Mouse (Mus musculus) left cerebral cortex, adult 8-10 months (tissue): ENCODE measurements at regions not wholly inside any gene's neighbourhood (a gene's known extent, or its start where the extent isn't known, plus 50 kb on each side); places are given as distances from the start of the nearest gene placed in this dataset.

ENCODE experiments used
- DNase-seq, 2 experiments: peaks; one replicate each; pipeline ENCODE4 v3.0.0; 2022; ENCODE audit warnings: low spot score in 2 of 2

- no peak for DNase-seq
Measured at GRCm38 (mm10) chr3:120123155-120123554, 338.9 kb upstream of the Ptbp2 start.

DNA sequence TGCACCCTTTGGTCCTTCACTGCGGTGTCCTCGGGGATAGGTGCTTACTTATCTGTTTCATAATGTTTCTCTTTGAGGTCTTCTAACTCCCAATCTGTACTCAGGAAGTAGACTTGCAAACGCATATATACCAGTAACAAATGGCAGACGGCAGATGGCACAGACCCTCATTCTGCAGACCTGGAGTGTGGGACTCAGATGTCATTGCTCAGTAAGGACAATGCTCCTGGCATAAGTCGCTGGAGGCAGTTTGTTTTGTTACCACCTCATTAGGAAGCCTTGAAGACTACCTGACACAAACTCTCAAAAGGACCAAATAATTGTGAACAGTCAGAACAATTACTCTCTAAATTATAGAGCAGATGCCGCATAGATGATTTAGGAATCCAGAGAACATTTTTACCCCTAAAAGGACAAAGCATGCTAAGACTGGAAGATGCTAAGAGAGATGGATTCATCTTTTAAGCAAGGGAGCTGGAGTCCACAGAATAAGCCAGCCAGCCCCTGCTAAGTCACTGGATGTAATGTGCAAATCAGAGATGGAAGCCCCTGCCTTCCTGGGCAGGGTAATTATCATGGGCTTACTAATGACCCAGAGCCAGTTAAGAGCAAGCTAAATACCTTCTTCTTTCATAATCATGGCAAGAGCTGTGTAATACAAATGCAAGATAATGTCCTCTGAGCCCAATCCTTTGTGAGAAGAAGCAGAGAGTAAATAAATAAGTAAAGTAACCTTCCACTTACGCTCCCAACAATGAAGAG is 299.1 kb upstream of the Ptbp2 start:
- DNase-seq, result no peak

DNA sequence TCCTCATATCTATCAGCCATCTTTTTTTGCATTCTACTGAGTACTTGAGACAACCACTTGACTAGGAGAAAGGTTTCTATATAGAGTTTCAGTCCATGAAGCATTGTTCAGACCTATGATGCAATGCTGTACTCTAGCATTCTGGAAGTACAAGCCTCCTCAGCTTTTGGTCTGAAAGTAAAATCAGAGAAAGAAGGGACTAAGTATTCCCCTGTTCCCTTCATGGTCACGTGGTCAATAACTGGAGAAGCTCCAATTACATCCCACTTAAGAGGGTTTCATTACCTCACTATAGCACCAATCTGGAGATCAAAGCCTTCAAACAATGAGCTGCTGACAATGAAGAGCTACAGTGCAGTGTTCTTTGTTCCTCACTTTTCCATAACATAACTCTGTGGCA is 289.3 kb upstream of the Ptbp2 start:
- no peak for DNase-seq

DNA sequence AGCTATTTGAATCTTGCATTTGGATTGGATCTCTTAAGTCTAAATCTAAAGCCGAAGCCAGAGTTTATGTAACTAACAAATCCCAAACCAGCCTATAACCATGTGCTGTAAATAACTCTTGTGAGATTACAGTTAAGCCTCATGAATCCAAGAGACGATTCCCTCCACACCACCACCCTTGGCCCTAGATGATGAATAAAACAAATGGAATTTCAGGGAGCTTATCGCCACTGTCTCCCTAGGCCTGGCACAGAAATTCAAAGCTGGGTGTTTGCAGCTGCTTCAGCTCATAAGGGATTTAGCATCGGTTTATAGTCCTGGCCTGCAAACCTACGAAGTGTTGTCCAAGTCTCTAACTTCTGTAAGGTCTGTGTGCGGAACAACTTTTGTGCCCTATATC is 281.4 kb upstream of the Ptbp2 start:
- no peak for DNase-seq

DNA sequence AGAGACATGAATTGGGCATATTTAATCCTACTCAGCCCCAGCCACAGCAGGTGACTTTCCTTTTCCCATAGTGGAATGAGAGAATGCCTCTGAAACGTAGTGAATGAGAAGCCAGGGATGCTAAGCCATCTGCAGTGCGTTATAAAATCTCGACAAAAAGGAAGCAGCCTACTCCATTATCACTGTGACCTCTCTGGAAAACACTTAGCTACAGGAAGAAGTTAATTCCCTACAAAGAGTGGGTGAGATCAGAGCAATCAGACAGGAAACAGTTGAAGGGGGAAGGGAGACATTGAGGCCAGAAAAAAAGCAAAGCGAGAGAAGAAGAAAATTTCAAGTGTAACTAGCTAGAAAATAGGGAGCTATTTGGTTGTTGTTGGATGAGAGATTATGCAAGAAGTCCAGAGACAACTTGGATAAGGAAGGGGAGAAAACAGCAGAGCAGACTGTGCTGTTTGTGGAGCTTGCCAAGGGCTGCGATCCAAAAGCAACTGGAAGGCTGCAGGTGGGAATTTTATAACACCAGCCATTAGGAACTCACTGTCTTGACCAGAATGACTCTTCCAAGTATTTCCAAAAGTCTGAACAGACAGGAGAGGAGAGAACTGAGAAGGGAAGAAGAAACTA is 280.7 kb upstream of the Ptbp2 start:
- DNase-seq, result no peak

DNA sequence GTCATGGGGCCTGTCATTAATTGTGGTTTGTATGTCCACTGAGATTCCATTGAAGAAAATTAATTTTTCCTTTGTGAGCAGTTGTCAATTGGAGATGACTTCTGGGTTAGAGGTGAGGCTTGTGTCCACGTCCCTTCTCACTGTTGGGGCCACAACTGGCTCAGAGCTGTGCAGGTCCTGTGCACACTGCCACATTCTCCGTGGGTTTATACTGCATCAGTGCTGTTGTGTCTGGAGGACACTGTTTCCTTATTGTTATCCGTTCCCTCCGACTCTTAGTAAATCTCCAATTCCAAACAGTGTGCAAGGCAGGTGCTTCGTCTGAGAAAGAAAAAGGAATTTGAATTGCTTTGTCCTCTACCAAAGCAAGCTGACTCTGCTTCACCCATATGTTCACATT is 278.0 kb upstream of the Ptbp2 start:
- no peak for DNase-seq

DNA sequence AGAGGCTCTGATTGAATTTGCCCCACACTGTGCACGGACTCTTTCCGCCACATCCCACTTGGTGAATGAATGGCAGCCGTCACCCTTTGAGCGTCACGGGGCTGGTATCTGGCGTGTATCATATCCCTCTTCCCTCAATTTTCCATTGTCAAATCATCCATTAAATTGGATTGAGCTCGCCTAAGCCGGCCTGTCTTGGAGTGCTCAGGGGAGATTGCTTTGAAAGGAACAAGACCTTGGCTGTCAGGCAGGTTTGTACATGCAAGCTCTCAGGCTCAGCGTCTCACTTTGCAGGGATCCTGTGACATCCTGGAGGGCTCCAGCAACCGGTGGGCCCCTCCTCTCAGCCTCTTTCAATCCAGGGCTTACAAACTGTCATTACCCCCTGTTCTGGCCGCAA is 275.7 kb upstream of the Ptbp2 start:
- DNase-seq, result no peak

GRCm38 (mm10) chr3:120055216-120056154 is 271.2 kb upstream of the Ptbp2 start:
- no peak for DNase-seq

- no peak for DNase-seq
Measured at GRCm38 (mm10) chr3:120047238-120047637, 263.0 kb upstream of the Ptbp2 start.

DNA sequence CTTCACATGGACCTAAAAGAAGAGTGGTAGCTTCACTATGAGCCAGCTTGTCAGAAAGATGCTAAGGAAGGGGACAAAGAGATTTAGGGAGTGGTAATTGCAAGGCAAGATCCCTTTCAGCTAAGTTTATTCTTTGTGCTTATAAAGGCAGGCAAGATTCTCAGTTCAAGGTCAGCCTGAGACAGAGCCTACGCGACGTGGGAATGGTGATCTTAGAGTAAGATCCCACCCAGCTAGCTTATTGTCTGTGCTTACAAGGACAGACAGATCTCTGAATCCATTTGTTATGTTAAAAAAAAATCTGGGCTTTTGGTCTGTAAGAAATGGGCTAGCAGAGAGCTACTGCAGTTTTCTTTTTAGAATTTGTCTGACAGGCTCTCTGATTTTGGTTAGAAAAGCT is 253.3 kb upstream of the Ptbp2 start:
- DNase-seq, result no peak

- DNase-seq, result no peak
Measured at GRCm38 (mm10) chr3:120019826-120020683, 235.8 kb upstream of the Ptbp2 start.

DNA sequence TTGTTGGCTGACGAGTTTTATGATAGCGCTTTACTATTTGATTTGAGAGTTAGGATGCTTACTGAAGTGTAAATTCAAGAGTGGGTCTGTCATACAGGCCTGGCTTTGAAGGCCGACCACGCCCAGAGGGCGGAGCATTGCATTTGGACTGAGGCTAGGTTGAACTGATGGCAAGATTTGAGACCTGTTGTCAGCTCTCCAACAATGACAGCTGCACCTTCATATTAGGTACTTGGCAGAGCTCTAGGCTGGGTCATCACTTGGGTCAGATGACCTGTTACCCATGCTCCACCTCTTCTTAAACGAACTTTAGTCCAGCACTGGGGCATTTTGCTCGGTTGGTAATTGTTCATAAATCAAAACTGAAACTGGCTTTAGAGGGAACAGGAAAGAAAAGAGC is 231.1 kb upstream of the Ptbp2 start:
- no peak for DNase-seq

- no peak for DNase-seq
Measured at GRCm38 (mm10) chr3:120011861-120012260, 227.6 kb upstream of the Ptbp2 start.

GRCm38 (mm10) chr3:120008110-120008509 is 223.8 kb upstream of the Ptbp2 start:
- DNase-seq, result no peak

DNA sequence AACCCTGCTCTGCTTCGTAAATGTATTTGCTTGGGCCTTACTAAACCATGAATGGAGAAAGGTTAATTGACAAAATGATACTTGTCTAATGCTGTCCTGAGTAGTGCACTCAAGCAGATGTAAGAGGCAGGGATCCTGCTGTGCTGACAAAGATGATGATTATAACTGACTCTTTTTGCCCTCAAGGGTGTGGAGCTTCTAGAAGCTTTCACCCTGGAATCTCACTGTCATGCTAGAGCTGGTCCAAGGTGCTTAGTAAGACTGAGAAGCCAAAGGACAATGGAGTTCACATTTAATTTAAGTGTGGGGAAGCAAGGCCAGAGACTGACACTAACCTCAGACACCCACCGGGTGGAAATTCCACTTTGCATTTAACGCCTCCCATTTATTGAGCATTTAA is 220.3 kb upstream of the Ptbp2 start:
- DNase-seq, result no peak

- DNase-seq, result no peak
Measured at GRCm38 (mm10) chr3:120000281-120000680, 216.0 kb upstream of the Ptbp2 start.

DNA sequence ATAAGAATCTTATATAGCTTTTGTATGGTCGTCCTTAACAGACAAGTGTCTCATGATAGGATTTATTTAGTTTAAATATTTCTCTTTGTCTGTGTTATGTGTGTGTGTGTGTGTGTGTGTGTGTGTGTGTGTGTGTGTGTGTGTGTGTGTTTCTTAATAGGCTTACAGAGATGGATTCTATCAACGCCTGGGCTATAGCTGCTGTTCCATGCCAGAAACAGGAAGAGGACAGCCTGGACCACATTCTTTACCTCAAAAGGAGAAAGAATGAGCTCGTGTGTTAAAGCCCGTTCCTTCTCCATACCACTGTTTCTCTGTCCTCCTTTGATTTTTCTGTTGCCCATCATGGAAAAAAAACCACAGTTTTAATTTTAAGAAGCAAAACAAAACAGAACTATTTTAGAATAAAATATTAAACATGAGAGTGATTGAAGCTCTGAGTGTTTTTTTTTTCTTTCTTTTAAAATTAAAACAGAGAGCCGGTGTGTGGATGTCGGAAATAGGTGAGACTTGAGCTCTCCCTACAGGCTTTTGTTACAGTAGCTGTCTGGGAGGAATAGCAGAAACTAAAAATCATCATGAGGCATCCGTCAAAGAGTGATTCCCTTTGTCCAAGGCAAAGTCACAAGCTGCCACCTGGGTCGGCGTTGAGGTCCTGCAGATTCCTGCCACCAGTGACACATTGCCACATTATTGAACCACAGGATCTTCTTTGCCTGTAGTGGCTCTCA is 212.2 kb upstream of the Ptbp2 start:
- DNase-seq, result no peak

DNA sequence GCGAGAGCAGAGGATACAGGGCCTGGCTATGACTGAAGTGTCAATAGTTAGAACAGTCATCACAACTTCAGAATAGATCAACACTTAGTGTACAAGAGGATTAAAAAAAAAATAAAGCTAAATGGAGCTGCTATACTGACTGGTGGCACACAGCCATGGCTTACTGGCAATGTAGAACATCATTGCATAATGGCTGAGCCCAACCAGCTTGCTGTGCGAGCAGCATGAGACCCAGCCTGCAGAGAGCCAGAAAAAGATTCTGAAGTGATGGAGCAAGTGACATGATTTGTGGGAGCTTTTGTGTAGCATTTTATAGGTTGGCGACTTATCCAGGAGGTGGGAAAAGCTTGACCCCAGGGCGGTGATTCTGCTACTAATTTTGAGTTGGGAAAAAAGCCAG is 211.5 kb upstream of the Ptbp2 start:
- peak in 1 of 2 experiments; percentile 36 for DNase-seq

DNA sequence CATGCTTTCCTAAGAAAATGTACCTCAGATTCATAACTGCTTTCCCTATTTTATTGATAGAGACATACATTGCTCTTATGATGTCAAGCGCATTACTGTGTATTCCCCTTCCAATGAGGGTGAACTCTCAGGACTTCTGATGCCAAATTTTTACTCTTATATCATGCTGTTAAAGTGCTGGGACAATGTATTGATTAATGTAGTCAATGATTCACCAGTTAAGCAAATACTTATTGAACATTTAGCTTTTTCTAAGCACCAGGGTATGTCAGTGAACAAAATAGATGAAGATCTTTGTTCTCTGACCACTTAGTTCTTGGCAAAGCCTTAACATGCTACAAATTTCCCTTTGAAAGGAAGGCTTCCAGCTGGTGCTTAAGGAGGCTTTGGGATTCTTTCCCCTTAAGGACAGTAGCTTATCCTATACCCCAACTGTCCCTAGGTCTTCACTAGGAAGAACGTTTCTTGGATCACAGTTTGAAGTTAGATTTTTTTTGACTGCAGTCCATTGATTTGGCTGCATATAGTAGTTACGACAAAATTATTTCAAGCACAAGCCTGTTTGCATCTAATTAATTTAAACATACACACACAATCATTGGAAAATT is 203.1 kb upstream of the Ptbp2 start:
- DNase-seq, result no peak

DNA sequence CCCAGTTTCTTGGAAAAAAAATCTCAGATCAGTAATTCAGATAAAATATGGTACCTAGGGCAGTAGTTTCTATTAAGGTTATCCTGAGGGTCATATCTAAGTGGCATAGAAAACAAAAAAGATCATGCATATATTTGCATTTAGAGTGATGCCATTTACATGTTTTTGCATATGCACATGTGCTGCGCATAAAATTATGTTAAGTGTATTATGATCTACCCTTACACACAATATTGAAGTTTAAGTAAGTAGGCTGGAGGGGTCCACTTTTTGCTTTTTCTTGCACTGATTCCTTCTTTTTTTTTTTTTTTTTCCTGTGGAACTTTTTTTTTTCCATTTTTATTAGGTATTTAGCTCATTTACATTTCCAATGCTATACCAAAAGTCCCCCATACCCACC is 193.1 kb upstream of the Ptbp2 start:
- no peak for DNase-seq
